Mouse (Mus musculus) urinary bladder, adult 2 months (tissue): ENCODE results near the gene Lce1g. TPM values are rescaled to one million over a fixed set of nuclear protein-coding genes. Genes with fewer than 3 reads are reported as not detected.

Source experiments
- DNase-seq: peaks from one replicate; pipeline ENCODE4 v3.0.0; 2022; ENCODE audit warnings: low spot score
- polyA plus RNA-seq: library from polyadenylated mRNA; depleted of rRNA; stranded (reverse); fragments of >200 nt; gene quantifications from 2 replicates; pipeline ENCODE4 v1.2.3, GENCODE M21; 2012; rRNA removed

Gene Lce1g
- polyA plus RNA-seq: not detected in 2 replicates

DNA sequence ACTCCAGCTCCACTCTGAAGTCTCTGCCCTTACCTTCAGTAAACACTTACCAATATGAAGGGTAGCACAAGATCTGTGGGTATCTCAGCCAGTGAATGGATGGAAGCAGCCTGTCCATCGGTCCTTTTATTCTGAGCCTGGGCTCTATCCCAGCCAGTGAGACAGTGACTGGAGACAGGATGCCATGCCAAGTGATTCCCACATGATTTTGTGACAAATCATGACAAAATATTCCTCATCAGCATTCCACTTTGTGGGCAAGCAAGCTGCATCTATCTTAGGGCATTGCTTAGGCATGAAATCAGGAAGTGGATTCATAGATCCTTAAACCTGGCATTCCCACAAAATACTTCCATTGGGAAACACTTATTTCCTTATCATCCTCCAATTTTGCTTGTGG is at the start of gene Lce1g:
Gene Lce1g (minus strand): TSS at position 101 of the 400 bp plus-strand sequence.
- DNase-seq: no peak

DNA sequence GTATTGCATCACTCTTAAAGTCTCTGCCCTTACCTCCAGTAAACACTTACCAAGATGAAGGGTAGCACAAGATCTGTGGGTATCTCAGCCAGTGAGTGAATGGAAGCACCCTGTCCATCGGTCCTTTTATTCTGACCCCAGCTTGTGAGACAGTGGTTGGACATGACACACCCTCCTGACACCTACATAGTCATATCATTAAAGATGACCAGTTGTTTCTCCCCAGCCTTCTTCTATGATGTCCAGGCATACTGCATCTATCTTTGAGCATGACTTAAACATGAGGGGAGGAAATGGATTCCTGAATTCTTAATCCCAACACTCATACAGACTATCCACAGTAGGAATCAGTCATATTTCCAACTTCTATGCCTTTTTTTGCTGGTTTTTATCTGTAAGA is 38.3 kb upstream of the Lce1g start, which contains the start of gene Lce1j:
Gene Lce1j (minus strand): TSS at position 101 of the 400 bp plus-strand sequence.
- no peak for DNase-seq

DNA sequence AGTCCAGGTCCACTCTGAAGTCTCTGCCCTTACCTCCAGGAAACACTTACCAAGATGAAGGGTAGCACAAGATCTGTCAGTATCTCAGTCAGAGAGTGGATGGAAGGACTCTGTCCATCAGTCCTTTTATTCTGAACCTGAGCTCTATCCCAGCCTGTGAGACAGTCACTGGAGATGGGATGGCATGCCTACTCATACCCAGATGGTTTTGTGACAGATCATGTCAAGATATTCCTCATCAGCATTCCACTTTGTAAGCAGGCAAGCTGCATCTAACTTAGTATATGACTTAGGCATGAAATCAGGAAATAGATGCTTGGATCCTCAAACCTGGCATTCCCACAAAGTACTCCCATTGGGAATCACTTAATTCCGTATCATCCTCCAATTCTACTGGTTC is 26.7 kb upstream of the Lce1g start, which contains the start of gene Lce1i:
Gene Lce1i (minus strand): TSS at position 101 of the 400 bp plus-strand sequence.
- no peak for DNase-seq

DNA sequence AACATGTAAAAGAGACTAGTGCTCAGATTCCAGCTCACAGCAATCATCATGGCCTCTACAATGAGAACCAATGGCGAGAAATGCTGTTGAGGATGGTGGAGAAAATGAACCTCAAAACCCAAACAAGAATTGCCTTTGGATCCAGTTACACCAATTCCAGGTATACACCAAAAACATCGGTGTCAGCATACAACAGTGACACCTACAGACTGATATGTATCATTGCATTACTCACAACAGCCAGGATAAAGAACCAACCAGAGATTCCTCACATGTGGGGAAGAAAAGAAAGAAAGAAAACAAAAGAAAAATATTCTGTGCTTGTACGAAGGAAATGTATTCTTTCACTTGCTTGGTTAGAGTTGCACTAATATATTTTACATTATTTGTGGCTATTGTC is 19.4 kb upstream of the Lce1g start:
- no peak for DNase-seq

DNA sequence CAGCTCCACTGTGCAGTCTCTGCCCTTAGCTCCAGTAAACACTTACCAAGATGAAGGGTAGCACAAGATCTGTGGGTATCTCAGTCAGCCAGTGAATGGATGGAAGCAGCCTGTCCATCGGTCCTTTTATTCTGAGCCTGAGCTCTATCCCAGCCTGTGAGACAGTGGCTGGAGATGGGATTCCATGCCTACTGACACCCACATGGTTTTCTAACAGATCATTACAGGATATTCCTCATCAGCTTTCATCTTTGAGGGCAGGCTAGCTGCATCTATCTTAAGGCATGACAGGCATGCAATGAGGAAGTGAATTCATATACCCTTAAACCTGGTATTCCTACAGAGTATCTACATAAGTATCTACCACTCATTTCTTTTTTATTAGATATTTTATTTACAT is 12.8 kb upstream of the Lce1g start, which contains the start of gene Lce1h:
Gene Lce1h (minus strand): TSS at position 101 of the 400 bp plus-strand sequence.
- no peak for DNase-seq

DNA sequence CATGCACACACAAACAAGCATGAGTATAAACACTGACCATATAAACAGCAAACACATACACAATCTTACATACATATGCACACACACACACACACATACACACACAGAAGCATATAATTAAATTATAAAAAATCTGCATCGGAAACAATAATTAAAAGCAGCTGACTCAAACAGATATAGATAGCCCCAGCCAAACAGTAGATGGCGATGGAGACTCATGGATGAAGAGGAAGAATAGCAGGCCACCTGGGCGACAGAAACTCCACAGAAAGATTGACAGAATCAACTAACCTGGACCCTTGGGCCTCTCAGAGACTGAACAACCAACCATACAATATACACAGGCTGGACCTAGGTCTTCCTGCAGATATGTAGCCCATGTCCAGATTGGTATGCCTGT is 1.1 kb upstream of the Lce1g start:
- DNase-seq: no peak

DNA sequence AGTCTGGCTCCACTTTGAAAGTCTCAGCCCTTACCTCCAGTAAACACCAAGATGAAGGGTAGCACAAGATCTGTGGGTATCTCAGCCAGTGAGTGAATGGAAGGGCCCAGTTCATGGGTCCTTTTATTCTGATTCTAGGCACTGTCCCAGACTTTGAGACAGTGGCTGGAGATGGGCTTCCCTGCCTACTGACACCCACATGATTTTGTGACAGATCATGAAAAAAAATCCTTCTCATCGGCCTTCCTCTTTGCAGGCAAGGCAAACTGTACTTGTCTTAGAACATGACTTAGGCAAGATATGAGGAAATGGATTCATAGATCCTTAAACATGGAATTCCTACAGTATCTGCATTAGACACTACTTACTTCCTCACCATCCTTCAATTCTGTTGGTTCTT is 13.1 kb downstream of the Lce1g start, which contains the start of gene Gm38119:
Gene Gm38119 (minus strand): TSS at position 101 of the 400 bp plus-strand sequence.
- no peak for DNase-seq

DNA sequence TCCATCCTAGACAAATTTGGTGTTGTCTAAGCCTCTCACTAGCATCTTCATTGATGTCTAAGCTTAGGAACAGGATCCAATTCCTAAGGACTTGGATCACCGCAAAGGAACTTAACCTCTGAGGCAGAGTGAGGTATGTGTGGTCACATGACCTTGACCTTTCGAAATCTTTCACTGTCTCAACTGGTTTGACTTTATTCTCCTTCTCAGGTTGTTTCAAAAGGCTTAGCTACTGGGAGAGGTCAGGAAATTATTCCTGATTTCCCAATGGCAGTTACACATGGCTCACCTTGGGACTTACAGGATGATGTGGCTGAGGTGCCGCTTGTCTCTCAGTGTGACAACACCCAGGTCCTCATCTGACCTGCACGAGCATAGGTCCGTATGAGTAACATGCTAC is 29.5 kb downstream of the Lce1g start:
- DNase-seq: no peak

DNA sequence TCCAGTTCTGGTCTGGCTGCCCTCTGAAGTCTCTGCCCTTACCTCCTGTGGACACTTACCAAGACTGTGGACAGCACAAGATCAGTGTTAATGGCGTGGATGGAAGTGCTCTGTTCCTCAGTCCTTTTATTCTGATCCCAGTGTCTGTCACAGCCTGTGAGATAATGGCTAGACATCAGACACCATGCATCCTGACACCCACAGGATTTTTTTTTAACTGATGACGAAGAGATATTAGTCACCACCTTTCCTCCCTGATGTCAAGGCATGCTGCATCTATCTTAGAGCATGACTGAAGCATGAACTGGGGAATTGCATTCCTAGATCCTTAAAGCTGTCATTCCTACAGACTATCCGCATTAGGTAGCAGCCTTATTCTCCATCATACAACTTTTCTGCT is 31.9 kb downstream of the Lce1g start, which contains the start of gene Lce1f:
Gene Lce1f (minus strand): TSS at position 101 of the 400 bp plus-strand sequence.
- DNase-seq: no peak

DNA sequence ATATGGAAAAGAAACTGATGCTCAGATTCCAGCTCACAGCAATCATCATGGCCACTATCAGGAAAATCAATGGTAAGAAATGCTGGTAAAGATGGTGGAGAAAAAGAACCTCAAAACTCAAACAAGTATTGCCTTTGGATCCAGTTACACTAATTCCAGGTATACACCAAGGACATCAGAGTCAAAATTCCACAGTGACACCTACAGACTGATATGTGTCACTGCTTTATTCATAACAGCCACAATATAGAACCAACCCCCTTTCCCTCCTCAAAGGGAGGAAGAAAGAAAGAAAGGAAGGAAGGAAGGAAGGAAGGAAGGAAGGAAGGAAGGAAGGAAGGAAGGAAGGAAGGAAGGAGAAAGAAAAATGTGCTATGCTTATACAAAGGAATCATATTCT is 37.0 kb downstream of the Lce1g start:
- DNase-seq: no peak

DNA sequence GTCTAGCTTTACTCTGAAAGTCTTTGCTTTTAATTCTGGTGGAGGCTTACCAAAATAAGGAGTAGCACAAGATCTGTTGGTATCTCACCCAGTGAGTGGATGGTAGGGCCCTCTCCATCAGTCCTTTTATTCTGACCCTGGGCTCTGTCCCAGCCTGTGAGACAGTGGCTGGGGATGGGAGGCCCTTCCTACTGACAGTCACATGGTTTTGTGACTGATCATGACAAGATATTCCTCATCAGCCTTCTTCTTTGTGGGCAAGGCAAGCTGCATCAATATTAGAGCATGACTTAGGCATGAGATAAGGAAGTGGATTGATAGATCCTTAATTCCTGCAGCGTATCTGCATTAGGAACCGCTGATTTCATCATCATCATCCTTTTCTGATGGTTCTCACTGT is 43.2 kb downstream of the Lce1g start, which contains the start of gene Lce1e:
Gene Lce1e (minus strand): TSS at position 101 of the 400 bp plus-strand sequence.
- DNase-seq: no peak

Other genes starting within 250 kb of the Lce1g start
- not detected in 2 replicates for gene 2310046K23Rik, start 217.8 kb downstream of the Lce1g start, polyA plus RNA-seq
- 233 and 291 TPM in 2 replicates for gene Ivl, start 178.6 kb downstream of the Lce1g start, polyA plus RNA-seq
- gene Smcp, start 163.3 kb downstream of the Lce1g start, polyA plus RNA-seq: 0.18 TPM in 1 of 2 replicates, not detected in the other
- not detected in 2 replicates for gene 2210017I01Rik, start 144.8 kb downstream of the Lce1g start, polyA plus RNA-seq
- 1.2 and 1.3 TPM in 2 replicates for gene Lce6a, start 130.7 kb downstream of the Lce1g start, polyA plus RNA-seq
- not detected in 2 replicates for gene Lce1a1, start 104.0 kb downstream of the Lce1g start, polyA plus RNA-seq
- gene Lce1b, start 95.4 kb downstream of the Lce1g start, polyA plus RNA-seq: not detected in 2 replicates
- gene Lce1a2, start 82.0 kb downstream of the Lce1g start, polyA plus RNA-seq: not detected in 2 replicates
- gene Lce1c, start 73.1 kb downstream of the Lce1g start, polyA plus RNA-seq: 0.15 and 0.33 TPM in 2 replicates
- gene Lce1d, start 65.1 kb downstream of the Lce1g start, polyA plus RNA-seq: not detected in 2 replicates
- gene Lce1e, start 43.3 kb downstream of the Lce1g start, polyA plus RNA-seq: not detected in 2 replicates
- gene Lce1f, start 32.0 kb downstream of the Lce1g start, polyA plus RNA-seq: not detected in 2 replicates
- gene Gm38119, start 13.2 kb downstream of the Lce1g start, polyA plus RNA-seq: not detected in 2 replicates
- not detected in 2 replicates for gene Lce1h, start 12.7 kb upstream of the Lce1g start, polyA plus RNA-seq
- not detected in 2 replicates for gene Lce1i, start 26.6 kb upstream of the Lce1g start, polyA plus RNA-seq
- not detected in 2 replicates for gene Lce1j, start 38.2 kb upstream of the Lce1g start, polyA plus RNA-seq
- gene Lce1k, start 55.6 kb upstream of the Lce1g start, polyA plus RNA-seq: not detected in 2 replicates
- gene Kprp, start 74.9 kb upstream of the Lce1g start, polyA plus RNA-seq: not detected in 2 replicates
- gene Lce1l, start 98.9 kb upstream of the Lce1g start, polyA plus RNA-seq: not detected in 2 replicates
- not detected in 2 replicates for gene 2310050C09Rik, start 117.9 kb upstream of the Lce1g start, polyA plus RNA-seq
- gene Lce3a, start 173.9 kb upstream of the Lce1g start, polyA plus RNA-seq: not detected in 2 replicates
- not detected in 2 replicates for gene Lce3b, start 180.6 kb upstream of the Lce1g start, polyA plus RNA-seq
- gene Lce3c, start 192.1 kb upstream of the Lce1g start, polyA plus RNA-seq: not detected in 2 replicates
- not detected in 2 replicates for gene Lce3d, start 205.1 kb upstream of the Lce1g start, polyA plus RNA-seq
- not detected in 2 replicates for gene Lce3e, start 214.7 kb upstream of the Lce1g start, polyA plus RNA-seq
- not detected in 2 replicates for gene Lce3f, start 239.9 kb upstream of the Lce1g start, polyA plus RNA-seq